Mouse (Mus musculus) heart, postnatal 0 days (tissue): Measurements from ENCODE around the gene Zmym2. TPM values are rescaled to one million over a fixed set of nuclear protein-coding genes. Genes with fewer than 3 reads are reported as not detected.
"Not testable (repeated sequence)": the region's sequence is repeated elsewhere in the genome, so short reads cannot be mapped to it uniquely, and the experiment has no call there.

Experiments used
- ATAC-seq: fragments of 200-750 bp; cut with Nextera tagmentation; 2 replicates; pipeline ENCODE4 v1.8.0; 2017; ENCODE audit warnings: low read depth, moderate number of reproducible peaks, moderate library complexity; ENCODE audit not compliant: insufficient read depth
- DNase-seq: peaks from one replicate; pipeline ENCODE4 v3.0.0-alpha.2; 2016; ENCODE audit warnings: low spot score
- H3K27ac ChIP-seq: fragments of 300-500 bp; sonication (generic); 2 replicates; pipeline ENCODE4 v1.5.1; 2014; ENCODE audit warnings: low read depth, mild to moderate bottlenecking
- H3K27me3 ChIP-seq: fragments of 300-500 bp; sonication (generic); 2 replicates; pipeline ENCODE4 v1.6.1; 2014; ENCODE audit warnings: low read length, mixed read lengths; ENCODE audit not compliant: control insufficient read depth, insufficient read depth
- H3K36me3 ChIP-seq: fragments of 300-500 bp; sonication (generic); replicated peaks from 2 replicates; pipeline ENCODE4 v1.6.1; 2014; ENCODE audit warnings: low read length, mixed read lengths; ENCODE audit not compliant: control insufficient read depth, insufficient read depth
- H3K4me1 ChIP-seq: fragments of 300-500 bp; sonication (generic); 2 replicates; pipeline ENCODE4 v1.6.1; 2014; ENCODE audit warnings: antibody characterized with exemption; ENCODE audit not compliant: control insufficient read depth, insufficient read depth
- H3K4me2 ChIP-seq: fragments of 300-500 bp; sonication (generic); 2 replicates; pipeline ENCODE4 v1.6.1; 2014; ENCODE audit warnings: low read depth, mild to moderate bottlenecking, low read length, moderate library complexity
- H3K4me3 ChIP-seq: fragments of 300-500 bp; sonication (generic); 2 replicates; pipeline ENCODE4 v1.5.1; 2014; ENCODE audit warnings: low read depth, low read length
- H3K9ac ChIP-seq: fragments of 300-500 bp; sonication (generic); replicated peaks from 2 replicates; pipeline ENCODE4 v1.6.1; 2014; ENCODE audit warnings: low read depth, low read length, mixed read lengths
- H3K9me3 ChIP-seq: fragments of 300-500 bp; sonication (generic); replicated peaks from 2 replicates; pipeline ENCODE4 v1.6.1; 2016; ENCODE audit warnings: low read length; ENCODE audit not compliant: control insufficient read depth
- CTCF ChIP-seq: IDR thresholded peaks from 2 replicates; pipeline ENCODE4 v1.5.1; 2016; ENCODE audit warnings: antibody characterized with exemption, control low read depth, low read depth
- EP300 ChIP-seq: IDR thresholded peaks from 2 replicates; pipeline ENCODE4 v1.6.1; 2016; ENCODE audit warnings: antibody characterized with exemption, low read depth
- WGBS: fragments of 180-500 bp; shearing (Covaris S2); extraction: QIAGEN DNeasy Blood & Tissue Kit; methylation state at CpG from one replicate; pipeline ENCODE4 v1.1.7; 2014; 5-methylcytosine and 5-hydroxymethylcytosine counted together
- polyA plus RNA-seq: library from polyadenylated mRNA; unstranded; fragments of >200 nt; fragmentation: Nextera tagmentation; extraction: Ambion mirVana; gene quantifications from 2 replicates; pipeline ENCODE4 v1.2.1, GENCODE M21; 2015
- total RNA-seq: library from RNA; depleted of rRNA; stranded (reverse); fragments of >200 nt; gene quantifications from 2 replicates; pipeline ENCODE4 v1.2.3, GENCODE M21; 2014; ENCODE audit warnings: low replicate concordance

The Zmym2 gene
- total and polyA plus RNA-seq, 2 experiments from 2014 or later, result 16.3 to 20.8 TPM

DNA sequence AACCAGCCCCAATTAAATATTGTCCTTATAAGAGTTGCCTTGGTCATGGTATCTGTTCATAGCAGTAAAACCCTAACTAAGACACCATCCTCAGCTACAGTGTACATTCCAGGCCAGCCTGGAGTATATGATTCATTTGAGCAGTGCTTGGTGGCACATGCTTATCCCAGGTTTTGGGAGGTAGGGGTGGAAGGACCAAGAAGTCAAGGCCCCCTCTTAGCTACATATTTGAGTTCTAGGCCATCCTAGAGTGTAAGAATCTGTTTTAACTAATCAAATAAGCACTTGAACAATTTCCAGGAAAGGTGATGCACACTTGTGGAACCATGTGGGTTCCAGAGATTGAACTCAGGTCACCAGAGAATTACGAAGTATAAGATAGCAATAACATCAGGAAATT is 3.0 kb upstream of the Zmym2 start:
- ATAC-seq (no peak), DNase-seq (no peak)
- Histone ChIP-seq H3K9ac (no peak overlapping the region), H3K27me3 (no peaks in the 10 kb centered on the region), H3K27ac (no peak overlapping the region), H3K4me2 (no peak overlapping the region), H3K36me3 (no peaks in the 10 kb centered on the region), H3K9me3 (no peaks in the 10 kb centered on the region; the same call in 1 of the 2 replicates), H3K4me3 (no peak overlapping the region), H3K4me1 (peaks cover 7% of the 10 kb centered on the region; the same call in 1 of the 2 replicates)
- TF ChIP-seq CTCF, result no peak
- no peak for TF ChIP-seq EP300
- WGBS, result 94% methylated on average over 1 of the region's 1 CpGs

DNA sequence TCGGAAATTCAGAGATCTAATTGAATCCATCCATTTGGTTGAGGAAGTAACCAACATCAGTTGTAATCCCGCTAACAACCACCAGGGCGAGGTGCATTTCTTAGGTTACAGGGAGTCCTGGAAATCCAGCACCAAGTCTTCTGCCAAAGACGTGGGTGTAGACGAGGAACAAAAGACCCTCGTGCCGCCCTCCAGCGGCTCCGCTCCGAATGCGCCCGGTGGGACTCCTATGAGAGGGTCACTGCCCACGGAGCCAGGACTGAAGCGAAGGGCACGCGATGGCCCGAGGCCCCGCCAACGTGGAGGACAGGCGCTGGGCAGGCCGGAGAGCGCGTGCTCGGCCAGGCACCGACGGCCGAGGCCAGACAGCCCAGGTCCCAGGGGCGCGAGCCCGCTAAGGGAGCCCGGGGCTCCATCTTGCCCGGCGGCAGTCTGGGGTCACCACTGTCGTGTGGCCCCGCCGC is 1.1 kb upstream of the Zmym2 start:
- Histone ChIP-seq H3K27me3 (no peaks in the 10 kb centered on the region), H3K36me3 (peaks cover 3% of the 10 kb centered on the region; the same call in 1 of the 2 replicates), H3K4me3 (peak overlapping the region; percentile 54), H3K27ac (peak overlapping the region; percentile 95), H3K4me2 (peak overlapping the region; percentile 63), H3K4me1 (peaks cover 10% of the 10 kb centered on the region; the same call in 1 of the 2 replicates), H3K9me3 (no peaks in the 10 kb centered on the region; the same call in 1 of the 2 replicates), H3K9ac (peak overlapping the region; percentile 66; the same call in 1 of the 2 replicates)
- DNase-seq, result peak; percentile 75
- no peak for TF ChIP-seq EP300
- TF ChIP-seq CTCF, result peak; percentile 59
- 2% methylated on average over 33 of the region's 36 CpGs for WGBS
- peak; percentile 14 for ATAC-seq

DNA sequence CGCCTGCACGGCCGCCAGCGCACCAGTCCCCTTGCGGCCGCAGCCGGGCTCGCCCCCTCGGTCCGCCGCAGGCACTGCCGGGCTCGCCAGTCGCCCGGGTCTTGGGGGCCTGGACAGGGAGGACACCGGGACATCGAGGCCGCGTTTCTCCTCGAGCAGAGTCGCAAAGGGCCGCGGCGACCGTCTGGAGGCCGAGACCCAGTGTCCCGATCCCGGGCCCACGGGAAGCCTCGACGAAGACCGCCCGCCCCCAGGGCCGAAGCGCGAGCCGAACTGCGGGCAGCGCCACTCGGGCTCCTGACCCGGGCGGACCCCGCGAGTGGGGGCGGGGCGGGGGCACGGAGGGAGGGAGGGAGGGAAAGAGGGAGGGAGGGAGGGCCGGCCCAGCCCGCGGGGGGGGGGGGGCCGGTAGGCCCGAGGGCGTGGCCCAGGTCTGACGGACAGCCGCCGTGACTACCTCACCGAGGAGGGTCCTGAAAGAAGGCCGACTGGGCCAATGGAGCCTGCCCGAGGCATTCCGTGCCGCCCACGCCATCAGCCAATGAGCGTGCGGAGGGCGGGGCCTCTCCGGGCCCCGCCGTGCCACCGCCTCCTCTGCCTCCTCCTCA is 363 bp upstream of the Zmym2 start:
- peak; percentile 95 for ATAC-seq

DNA sequence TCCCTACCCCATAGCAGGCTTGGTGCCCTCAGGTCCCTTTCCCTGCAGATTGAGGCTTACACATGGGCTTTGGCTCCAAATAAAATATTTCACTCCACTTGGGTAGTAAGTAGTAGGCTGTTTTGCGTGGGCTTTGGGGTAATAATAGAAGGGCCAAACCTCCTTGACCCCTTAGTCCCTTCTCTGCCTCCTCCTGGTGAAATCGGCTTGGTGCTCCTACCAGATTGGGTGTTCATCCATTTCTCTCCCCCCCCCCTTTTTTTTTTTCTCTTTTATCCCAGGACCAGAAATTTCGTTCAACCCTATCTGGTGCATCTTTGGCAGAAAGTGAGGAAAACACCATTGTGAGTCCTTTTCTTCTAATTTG is 1.0 kb downstream of the Zmym2 start:
- Histone ChIP-seq H3K36me3 (peaks cover 13% of the 10 kb centered on the region), H3K4me3 (peak overlapping the region; percentile 97), H3K27me3 (no peaks in the 10 kb centered on the region), H3K9me3 (no peaks in the 10 kb centered on the region; the same call in 1 of the 2 replicates), H3K4me2 (peak overlapping the region; percentile 86), H3K4me1 (peaks cover 10% of the 10 kb centered on the region; the same call in 1 of the 2 replicates), H3K9ac (peak overlapping the region; percentile 84), H3K27ac (peak overlapping the region; percentile 100)
- WGBS, result 0% methylated on average over 3 of the region's 3 CpGs
- TF ChIP-seq EP300 (no peak), CTCF (no peak)
- ATAC-seq, result no peak
- peak; percentile 41 for DNase-seq

More for the DNA sequence above, 363 bp upstream of the Zmym2 start:
- Histone ChIP-seq H3K27ac (peak overlapping the region; percentile 95), H3K4me3 (peak overlapping the region; percentile 97), H3K9ac (peak overlapping the region; percentile 66), H3K4me2 (peak overlapping the region; percentile 63)
- not testable (repeated sequence) for H3K4me1 ChIP-seq, H3K27me3 ChIP-seq, H3K9me3 ChIP-seq, H3K36me3 ChIP-seq
- 0% methylated on average over 20 of the region's 69 CpGs for WGBS
- DNase-seq, result peak; percentile 56

DNA sequence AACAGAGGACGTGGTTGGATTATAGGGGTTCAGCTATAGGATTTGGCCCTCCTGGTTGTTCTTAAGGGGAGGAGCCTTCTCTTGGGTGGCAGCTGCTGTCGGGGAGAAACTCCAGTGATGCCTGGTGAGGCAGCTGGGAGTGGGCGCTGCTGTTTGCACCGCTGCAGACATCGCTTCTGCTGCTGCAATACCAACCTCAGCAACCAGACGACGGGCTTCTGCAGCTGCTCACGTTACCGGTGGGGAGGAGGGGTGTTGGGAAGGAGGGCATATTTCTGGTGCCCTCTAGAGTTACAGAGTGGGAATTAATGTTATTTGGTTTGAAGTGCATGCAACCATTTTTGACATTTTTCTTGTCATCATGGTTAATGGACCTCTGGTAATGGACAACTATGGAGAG is 1.4 kb downstream of the Zmym2 start:
- H3K4me2 ChIP-seq, result peak overlapping the region; percentile 86
- no peaks in the 10 kb centered on the region; the same call in 1 of the 2 replicates for H3K9me3 ChIP-seq
- peak overlapping the region; percentile 100 for H3K27ac ChIP-seq
- DNase-seq (peak; percentile 84), ATAC-seq (no peak)
- peaks cover 10% of the 10 kb centered on the region; the same call in 1 of the 2 replicates for H3K4me1 ChIP-seq
- 0 out of 2 replicates have a peak, but pooled peaks have one; percentile 26 for TF ChIP-seq EP300
- TF ChIP-seq CTCF, result peak; percentile 84
- H3K4me3 ChIP-seq, result peak overlapping the region; percentile 97
- under 1% methylated on average over 9 of the region's 9 CpGs for WGBS
- H3K9ac ChIP-seq, result peak overlapping the region; percentile 84; the same call in 1 of the 2 replicates
- no peaks in the 10 kb centered on the region for H3K27me3 ChIP-seq
- peaks cover 15% of the 10 kb centered on the region for H3K36me3 ChIP-seq
